ENCODE assay signal across 29 mouse cellular contexts in genomic region chr7:129746639-129747038, GRCm38 (mm10).
DNase-seq lines count a peak whose midpoint lies in the region; ATAC-seq lines count a peak whose summit lies in the region.
"Had no signal": no experiment of that assay in that cellular context is flagged by ENCODE, and none has a peak within 500 bp of the region (broad histone marks: within the 10 kb centered on the region; RNA-seq: fewer than 3 reads in every experiment).

No protein-coding gene starts in this region.

- H3K9me3 ChIP-seq in lung, embryonic 15.5 days, result no peaks in the 10 kb centered on the region; the same call in 1 of the 2 replicates
- H3K9me3 ChIP-seq in embryonic facial prominence, embryonic 14.5 days (ENCODE audit: control insufficient read depth, low read length), result no peaks in the 10 kb centered on the region
- H3K9me3 ChIP-seq: kidney, embryonic 15.5 days; liver, embryonic 13.5 days had no signal

- H3K27me3 ChIP-seq in lung, embryonic 15.5 days, result no peaks in the 10 kb centered on the region
- H3K27me3 ChIP-seq in embryonic facial prominence, embryonic 14.5 days (replicated peaks; ENCODE audit: control insufficient read depth, insufficient read depth, low read length), result no peaks in the 10 kb centered on the region
- H3K27me3 ChIP-seq: kidney, embryonic 15.5 days; limb, embryonic 13.5 days; liver, embryonic 13.5 days; megakaryocyte, embryonic 14.5 days; neural tube, embryonic 12.5 days; Patski had no signal

- peak; percentile 69; the same call in 1 of the 2 replicates for ATAC-seq in lung, embryonic 15.5 days (ENCODE audit: borderline replicate concordance, extremely low read depth, low FRiP score, low TSS enrichment)
- ATAC-seq in embryonic facial prominence, embryonic 14.5 days (ENCODE audit: low read depth), result no peak
- ATAC-seq: forebrain, postnatal 0 days; hindbrain, embryonic 16.5 days; Patski had no signal

- H3K4me3 ChIP-seq in lung, embryonic 15.5 days, result no peak overlapping the region
- no peak overlapping the region for H3K4me3 ChIP-seq in embryonic facial prominence, embryonic 14.5 days (ENCODE audit: low read depth, low read length)
- H3K4me3 ChIP-seq: forebrain, embryonic 10.5 days; kidney, embryonic 15.5 days; limb, embryonic 13.5 days; liver, embryonic 13.5 days; midbrain, embryonic 12.5 days; myocyte; neural tube, embryonic 12.5 days had no signal

- no peak overlapping the region for H3K9ac ChIP-seq in lung, embryonic 15.5 days
- H3K9ac ChIP-seq in embryonic facial prominence, embryonic 14.5 days (ENCODE audit: low read depth, low read length), result no peak overlapping the region
- H3K9ac ChIP-seq: forebrain, postnatal 0 days; kidney, embryonic 15.5 days; limb, embryonic 13.5 days; liver, embryonic 13.5 days; midbrain, embryonic 12.5 days; neural tube, embryonic 12.5 days had no signal

- H3K4me1 ChIP-seq in lung, embryonic 15.5 days, result peaks cover 34% of the 10 kb centered on the region
- H3K4me1 ChIP-seq in embryonic facial prominence, embryonic 14.5 days (ENCODE audit: control insufficient read depth, insufficient read depth, low read length), result peaks cover 32% of the 10 kb centered on the region
- H3K4me1 ChIP-seq: liver, embryonic 13.5 days; megakaryocyte, embryonic 14.5 days had no signal

- no peaks in the 10 kb centered on the region for H3K36me3 ChIP-seq in lung, embryonic 15.5 days
- no peaks in the 10 kb centered on the region for H3K36me3 ChIP-seq in embryonic facial prominence, embryonic 14.5 days (ENCODE audit: control insufficient read depth, insufficient read depth, low read length)
- H3K36me3 ChIP-seq: forebrain, embryonic 10.5 days; kidney, embryonic 15.5 days; limb, embryonic 13.5 days; liver, embryonic 13.5 days; midbrain, embryonic 12.5 days had no signal

- H3K4me2 ChIP-seq in lung, embryonic 15.5 days, result no peak overlapping the region
- no peak overlapping the region for H3K4me2 ChIP-seq in embryonic facial prominence, embryonic 14.5 days (ENCODE audit: low read depth, low read length)
- H3K4me2 ChIP-seq: kidney, embryonic 15.5 days; limb, embryonic 13.5 days; liver, embryonic 13.5 days; midbrain, embryonic 12.5 days; neural tube, embryonic 12.5 days had no signal

- intact Hi-C loops in heart, postnatal 25 days (cut with DNase I), result no loop called here
- intact Hi-C loops in left cerebral cortex, postnatal 14 days (cut with DNase I), result no loop called here

- WGBS in lung, embryonic 15.5 days, result 47% methylated on average over 5 of the region's 5 CpGs
- 69% methylated on average over 5 of the region's 5 CpGs for WGBS in embryonic facial prominence, embryonic 14.5 days

- DNase-seq in heart, adult 11 months, result peak; percentile 89
- no peak for DNase-seq in heart, postnatal 25 days (ENCODE audit: low spot score)
- DNase-seq in lung, postnatal 4 days, result no peak
- DNase-seq in embryonic facial prominence, embryonic 14.5 days (ENCODE audit: low spot score), result no peak
- no peak for DNase-seq in left cerebral cortex, postnatal 14 days (ENCODE audit: low spot score in 2 of 2)
- DNase-seq in right cerebral cortex, postnatal 25 days, result no peak
- DNase-seq: adrenal gland, postnatal 25 days; cerebellum, adult 11-12 months; cerebellum, adult 9-11 months; forebrain, postnatal 0 days; heart, postnatal 14 days; kidney, adult 11 months; kidney, postnatal 25 days; liver, embryonic 13.5 days; lung, postnatal 10 days; right cerebral cortex, adult 18-20 months; right cerebral cortex, postnatal 4 days; thymus, adult 2 months; thymus, postnatal 36 days had no signal

- H3K27ac ChIP-seq in lung, embryonic 15.5 days, result peak overlapping the region; percentile 51
- peak overlapping the region; percentile 50; the same call in 1 of the 2 replicates for H3K27ac ChIP-seq in embryonic facial prominence, embryonic 14.5 days (replicated peaks; ENCODE audit: low read depth, low read length)
- H3K27ac ChIP-seq: forebrain, embryonic 10.5 days; kidney, embryonic 15.5 days; limb, embryonic 13.5 days; liver, embryonic 13.5 days; midbrain, embryonic 12.5 days; neural tube, embryonic 12.5 days had no signal
